Mouse (Mus musculus) embryonic facial prominence, embryonic 15.5 days (tissue): Measurements from ENCODE around the gene Hgfac. TPM values are rescaled to one million over a fixed set of nuclear protein-coding genes. Genes with fewer than 3 reads are reported as not detected.

ENCODE experiments used
- ATAC-seq: fragments of 200-750 bp; cut with Nextera tagmentation; 2 replicates; pipeline ENCODE4 v1.8.0; 2017; ENCODE audit warnings: low read depth, moderate TSS enrichment; ENCODE audit not compliant: insufficient number of reproducible peaks, low FRiP score, low TSS enrichment
- H3K27ac ChIP-seq: fragments of 300-500 bp; sonication (generic); replicated peaks from 2 replicates; pipeline ENCODE4 v1.5.1; 2015; ENCODE audit warnings: mild to moderate bottlenecking, inconsistent platforms
- H3K27me3 ChIP-seq: fragments of 300-500 bp; sonication (generic); 2 replicates; pipeline ENCODE4 v1.6.1; 2015; ENCODE audit warnings: inconsistent platforms
- H3K36me3 ChIP-seq: fragments of 300-500 bp; sonication (generic); 2 replicates; pipeline ENCODE4 v1.6.1; 2015; ENCODE audit warnings: mild to moderate bottlenecking, inconsistent platforms
- H3K4me1 ChIP-seq: fragments of 300-500 bp; sonication (generic); 2 replicates; pipeline ENCODE4 v1.6.1; 2015; ENCODE audit warnings: inconsistent platforms
- H3K4me2 ChIP-seq: fragments of 300-500 bp; sonication (generic); replicated peaks from 2 replicates; pipeline ENCODE4 v1.6.1; 2015; ENCODE audit warnings: mild to moderate bottlenecking, inconsistent platforms
- H3K4me3 ChIP-seq: fragments of 300-500 bp; sonication (generic); replicated peaks from 2 replicates; pipeline ENCODE4 v1.5.1; 2015; ENCODE audit warnings: mild to moderate bottlenecking, inconsistent platforms
- H3K9ac ChIP-seq: fragments of 300-500 bp; sonication (generic); 2 replicates; pipeline ENCODE4 v1.6.1; 2015; ENCODE audit warnings: inconsistent platforms
- H3K9me3 ChIP-seq: fragments of 300-500 bp; sonication (generic); replicated peaks from 2 replicates; pipeline ENCODE4 v1.6.1; 2016; ENCODE audit warnings: inconsistent platforms
- WGBS: fragments of 180-500 bp; shearing (Covaris S2); methylation state at CpG from one replicate; pipeline ENCODE4 v1.1.7; 2015; 5-methylcytosine and 5-hydroxymethylcytosine counted together
- polyA plus RNA-seq: library from polyadenylated mRNA; unstranded; fragments of >200 nt; fragmentation: Nextera tagmentation; extraction: Ambion mirVana; gene quantifications from 2 replicates; pipeline ENCODE4 v1.2.1, GENCODE M21; 2015

The Hgfac gene
- polyA plus RNA-seq, 1 experiment from 2014 or later = 0.71 TPM

DNA sequence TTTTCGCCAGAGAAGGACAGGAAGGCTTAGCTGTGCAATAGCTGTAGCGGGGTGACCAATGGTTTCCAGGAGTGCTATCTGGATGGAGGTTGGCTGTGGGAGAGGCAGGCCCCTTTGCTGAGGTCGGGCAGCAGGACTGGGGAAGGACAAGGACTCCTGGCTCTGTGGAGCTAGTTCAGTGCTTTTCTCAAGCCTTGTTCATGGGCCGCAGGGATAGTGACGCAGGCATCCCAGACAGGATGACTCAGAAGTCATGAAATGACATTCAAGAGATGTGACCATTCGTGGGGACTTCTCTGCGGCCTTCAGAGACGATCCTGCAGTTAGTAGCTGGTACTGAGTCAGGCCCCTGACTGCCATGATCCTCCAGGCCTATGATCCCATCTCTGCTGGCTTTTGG is 29.0 kb downstream of the Hgfac start:
- Histone ChIP-seq H3K4me1 (no peaks in the 10 kb centered on the region), H3K9ac (no peak overlapping the region), H3K4me2 (no peak overlapping the region), H3K27ac (no peak overlapping the region), H3K27me3 (no peaks in the 10 kb centered on the region), H3K4me3 (no peak overlapping the region), H3K9me3 (no peaks in the 10 kb centered on the region), H3K36me3 (no peaks in the 10 kb centered on the region)
- no peak for ATAC-seq
- 85% methylated on average over 8 of the region's 8 CpGs for WGBS

DNA sequence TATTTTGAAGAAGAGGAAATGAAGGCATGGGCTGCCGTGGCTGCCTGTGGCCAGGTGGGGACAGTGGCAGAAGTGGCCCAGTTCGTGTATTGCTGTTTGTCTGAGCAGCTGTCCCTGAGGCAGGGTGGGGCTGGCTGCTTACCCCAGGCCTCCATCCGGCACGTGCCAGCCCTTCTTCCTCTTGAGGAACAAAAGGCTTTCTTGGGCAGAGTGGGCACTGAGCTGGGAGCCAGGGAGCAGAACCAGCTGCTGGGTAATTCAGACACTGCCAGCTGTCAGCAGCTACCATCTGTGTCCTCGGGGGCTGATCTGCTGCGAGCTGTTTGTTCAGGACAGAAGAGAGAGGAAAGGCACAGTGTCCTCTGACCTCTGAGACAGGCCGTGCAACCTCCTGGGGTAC is 29.6 kb downstream of the Hgfac start:
- no peak overlapping the region for H3K4me3 ChIP-seq
- H3K27me3 ChIP-seq = no peaks in the 10 kb centered on the region
- no peak for ATAC-seq
- WGBS = 39% methylated on average over 7 of the region's 7 CpGs
- no peak overlapping the region for H3K27ac ChIP-seq
- H3K4me1 ChIP-seq = no peaks in the 10 kb centered on the region
- H3K9me3 ChIP-seq = no peaks in the 10 kb centered on the region
- H3K36me3 ChIP-seq = no peaks in the 10 kb centered on the region
- H3K4me2 ChIP-seq = no peak overlapping the region
- H3K9ac ChIP-seq = no peak overlapping the region

DNA sequence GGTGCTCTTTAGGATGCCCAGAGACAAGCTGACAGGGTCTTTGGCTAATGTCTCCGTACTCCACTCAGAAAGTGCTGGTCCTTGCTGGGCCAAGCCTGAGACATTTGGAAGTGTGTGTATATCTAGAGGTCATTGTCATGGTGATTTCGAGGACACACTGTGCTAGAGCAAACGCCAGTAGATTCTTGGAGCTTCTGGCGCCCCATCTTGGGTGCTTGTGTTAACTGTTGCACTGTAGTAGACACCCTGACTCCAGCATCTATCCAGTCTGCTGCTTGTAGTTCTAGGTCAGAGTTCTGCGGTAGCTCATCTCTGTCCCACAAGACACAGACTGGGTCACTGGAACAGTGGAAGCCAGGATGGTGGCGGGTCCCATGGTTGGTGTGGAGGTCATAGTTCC is 30.5 kb downstream of the Hgfac start:
- Histone ChIP-seq H3K4me1 (no peaks in the 10 kb centered on the region), H3K36me3 (no peaks in the 10 kb centered on the region), H3K9me3 (no peaks in the 10 kb centered on the region), H3K9ac (no peak overlapping the region), H3K27me3 (no peaks in the 10 kb centered on the region), H3K27ac (no peak overlapping the region), H3K4me2 (no peak overlapping the region), H3K4me3 (no peak overlapping the region)
- WGBS = 93% methylated on average over 6 of the region's 6 CpGs
- no peak for ATAC-seq

DNA sequence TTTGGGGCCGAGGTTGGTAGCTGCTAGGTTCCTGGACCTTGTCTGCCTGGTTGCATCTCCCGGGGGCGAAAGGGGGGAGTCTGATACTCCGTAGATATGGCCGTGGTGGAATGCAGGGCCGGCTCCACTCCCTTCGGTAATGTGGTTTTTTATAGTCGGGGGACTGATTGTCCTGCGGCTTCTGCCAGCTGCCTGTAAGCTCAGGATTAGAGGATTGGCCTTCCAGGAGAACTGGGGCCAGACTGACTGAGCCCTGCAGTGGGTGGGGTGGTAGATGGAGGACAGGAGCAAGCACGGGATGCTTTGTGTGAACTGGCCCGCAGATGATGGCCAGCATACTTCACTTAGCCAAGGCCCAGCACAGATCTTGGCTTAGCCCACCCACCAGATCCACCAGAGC is 31.9 kb downstream of the Hgfac start:
- Histone ChIP-seq H3K27ac (no peak overlapping the region), H3K4me1 (no peaks in the 10 kb centered on the region), H3K27me3 (peaks cover 3% of the 10 kb centered on the region), H3K4me2 (no peak overlapping the region), H3K36me3 (no peaks in the 10 kb centered on the region), H3K9me3 (no peaks in the 10 kb centered on the region), H3K9ac (no peak overlapping the region), H3K4me3 (no peak overlapping the region)
- no peak for ATAC-seq
- WGBS = 83% methylated on average over 11 of the region's 11 CpGs

DNA sequence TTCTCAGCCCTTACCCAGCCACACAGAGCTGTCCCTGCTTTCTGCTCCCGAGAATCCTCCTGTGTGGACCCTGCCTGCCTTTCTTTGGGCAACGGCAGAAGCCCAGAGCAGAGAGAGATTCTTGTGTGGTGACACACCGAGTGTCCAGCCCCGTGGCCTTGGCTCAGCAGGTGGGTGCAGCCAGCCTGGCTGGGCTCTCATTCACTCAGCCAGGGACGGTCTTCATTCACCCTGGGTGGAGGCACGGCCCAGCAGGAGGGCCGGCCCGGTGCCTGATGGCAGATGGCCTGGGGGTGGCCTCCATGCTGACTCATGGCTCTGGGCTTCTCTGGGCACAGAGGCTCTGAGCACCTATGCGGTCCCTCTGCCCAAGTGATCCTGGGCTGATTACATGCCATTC is 32.7 kb downstream of the Hgfac start:
- no peaks in the 10 kb centered on the region for H3K36me3 ChIP-seq
- no peak overlapping the region for H3K9ac ChIP-seq
- no peak overlapping the region for H3K4me2 ChIP-seq
- H3K27ac ChIP-seq = no peak overlapping the region
- peaks cover 11% of the 10 kb centered on the region for H3K27me3 ChIP-seq
- H3K4me3 ChIP-seq = no peak overlapping the region
- H3K9me3 ChIP-seq = no peaks in the 10 kb centered on the region
- no peak for ATAC-seq
- 72% methylated on average over 9 of the region's 9 CpGs for WGBS
- H3K4me1 ChIP-seq = no peaks in the 10 kb centered on the region

DNA sequence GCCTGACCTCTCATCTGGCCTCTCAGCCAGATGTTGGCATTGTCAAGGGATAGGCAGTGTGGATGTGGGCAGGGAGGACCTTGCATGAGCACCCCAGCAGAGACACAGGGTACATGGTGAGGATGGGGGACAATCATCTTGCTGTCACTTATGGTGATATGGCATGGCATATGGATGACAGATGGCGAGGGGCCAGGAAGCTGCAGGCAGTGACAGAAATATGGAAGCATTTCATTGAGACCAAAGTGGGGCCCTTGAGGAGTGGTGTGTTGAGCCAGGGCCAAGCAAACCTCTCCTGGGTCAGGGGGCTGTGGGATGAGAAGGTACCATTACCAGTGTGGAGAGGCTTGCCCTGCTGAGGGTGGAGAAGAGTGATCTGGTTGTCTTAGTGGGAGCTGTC is 35.1 kb downstream of the Hgfac start:
- Histone ChIP-seq H3K4me3 (no peak overlapping the region), H3K9ac (no peak overlapping the region), H3K27me3 (peaks cover 25% of the 10 kb centered on the region), H3K9me3 (no peaks in the 10 kb centered on the region), H3K4me1 (no peaks in the 10 kb centered on the region), H3K27ac (no peak overlapping the region), H3K4me2 (no peak overlapping the region), H3K36me3 (no peaks in the 10 kb centered on the region)
- WGBS = 56% methylated on average over 1 of the region's 1 CpGs
- no peak for ATAC-seq

DNA sequence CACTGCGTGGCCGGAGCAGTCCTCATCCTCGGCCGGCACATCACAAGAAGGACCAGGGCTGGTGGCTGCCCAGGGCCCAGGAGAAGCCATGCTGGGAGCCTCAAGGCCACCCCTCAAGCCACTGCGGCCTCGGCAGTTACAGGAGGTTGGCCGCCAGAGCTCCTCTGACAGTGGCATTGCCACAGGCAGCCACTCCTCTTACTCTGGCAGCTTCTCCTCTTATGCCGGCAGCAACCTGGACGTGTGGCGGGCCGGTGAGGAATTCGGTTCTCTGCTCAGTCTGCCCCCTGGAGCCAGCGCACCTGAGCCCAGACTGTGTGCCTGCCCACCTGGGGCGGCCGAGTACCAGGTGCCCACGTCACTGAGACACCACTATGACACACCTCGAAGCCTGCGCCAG is 37.8 kb downstream of the Hgfac start:
- Histone ChIP-seq H3K27ac (no peak overlapping the region), H3K4me2 (no peak overlapping the region), H3K36me3 (no peaks in the 10 kb centered on the region), H3K4me3 (no peak overlapping the region), H3K9me3 (no peaks in the 10 kb centered on the region), H3K4me1 (no peaks in the 10 kb centered on the region), H3K27me3 (peaks cover 25% of the 10 kb centered on the region), H3K9ac (no peak overlapping the region)
- ATAC-seq = no peak
- WGBS = 23% methylated on average over 18 of the region's 18 CpGs

DNA sequence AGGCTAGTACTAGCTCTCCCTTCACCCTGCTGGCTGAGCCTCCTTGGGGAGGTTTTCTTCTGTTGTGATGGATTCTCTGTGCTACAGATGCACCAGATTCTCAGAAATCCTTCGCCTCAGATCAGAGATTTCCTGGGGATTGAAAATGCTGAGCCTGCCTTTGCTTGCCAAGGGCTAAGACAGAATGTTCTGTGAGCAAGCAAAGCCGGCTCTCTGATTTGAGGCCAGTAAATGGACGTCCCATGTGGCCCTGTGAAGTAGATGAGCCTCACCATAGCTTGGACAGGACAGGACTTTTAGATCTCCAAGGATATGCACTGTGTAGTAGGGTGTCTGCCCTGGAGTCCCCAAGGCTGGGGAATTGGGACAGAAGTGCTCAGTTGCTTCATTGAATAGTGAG is 43.6 kb downstream of the Hgfac start:
- Histone ChIP-seq H3K4me2 (no peak overlapping the region), H3K27ac (no peak overlapping the region), H3K9me3 (no peaks in the 10 kb centered on the region), H3K27me3 (peaks cover 7% of the 10 kb centered on the region; the same call in 1 of the 2 replicates), H3K36me3 (no peaks in the 10 kb centered on the region), H3K4me3 (no peak overlapping the region), H3K4me1 (no peaks in the 10 kb centered on the region), H3K9ac (no peak overlapping the region)
- no peak for ATAC-seq
- 63% methylated on average over 3 of the region's 3 CpGs for WGBS

DNA sequence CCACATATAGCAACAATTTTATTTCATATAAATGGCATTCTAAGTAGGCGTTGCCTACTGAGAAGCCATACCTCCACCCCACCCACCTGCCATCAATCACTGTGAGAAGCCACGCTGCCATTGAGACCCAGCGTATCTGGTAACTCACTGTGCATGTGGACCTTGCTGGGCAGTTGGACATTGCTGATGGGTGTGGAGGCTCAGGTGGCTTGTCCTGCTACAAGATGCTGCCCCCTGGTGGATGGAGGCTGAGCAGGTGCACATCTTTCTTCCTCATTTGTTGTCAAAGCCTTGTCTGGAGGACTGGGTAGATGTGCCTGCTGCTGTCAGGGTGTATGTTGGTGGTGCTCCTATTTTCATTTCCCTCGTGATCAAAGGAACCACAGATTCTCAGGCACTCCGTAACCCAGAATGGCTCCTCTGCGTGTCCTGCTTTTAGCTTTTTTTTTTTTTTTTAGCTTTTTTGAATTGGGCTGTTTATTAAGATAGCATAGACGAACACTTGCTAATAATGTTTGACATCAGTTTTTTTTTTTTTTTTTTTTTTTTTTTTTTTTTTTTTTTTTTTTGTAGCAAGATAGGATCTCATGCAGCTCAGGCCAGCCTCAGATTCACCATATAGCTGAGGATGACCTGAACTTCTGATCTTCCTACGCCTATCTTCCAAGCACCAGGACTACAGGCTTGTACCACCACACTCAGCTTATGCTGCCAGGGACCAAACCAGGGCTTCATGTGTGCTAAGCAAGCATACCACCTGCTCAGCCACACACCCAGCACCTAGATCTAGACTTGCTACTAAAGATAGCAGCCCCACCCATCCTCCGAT is 47.7 kb downstream of the Hgfac start:
- WGBS = 63% methylated on average over 9 of the region's 9 CpGs
- no peak overlapping the region for H3K27ac ChIP-seq
- no peaks in the 10 kb centered on the region for H3K9me3 ChIP-seq
- no peaks in the 10 kb centered on the region for H3K27me3 ChIP-seq
- no peaks in the 10 kb centered on the region for H3K4me1 ChIP-seq
- H3K4me2 ChIP-seq = no peak overlapping the region
- H3K9ac ChIP-seq = no peak overlapping the region
- no peak overlapping the region for H3K4me3 ChIP-seq
- 0 out of 2 replicates have a peak, but pooled peaks have one; percentile 39 for ATAC-seq
- peaks cover 31% of the 10 kb centered on the region for H3K36me3 ChIP-seq

DNA sequence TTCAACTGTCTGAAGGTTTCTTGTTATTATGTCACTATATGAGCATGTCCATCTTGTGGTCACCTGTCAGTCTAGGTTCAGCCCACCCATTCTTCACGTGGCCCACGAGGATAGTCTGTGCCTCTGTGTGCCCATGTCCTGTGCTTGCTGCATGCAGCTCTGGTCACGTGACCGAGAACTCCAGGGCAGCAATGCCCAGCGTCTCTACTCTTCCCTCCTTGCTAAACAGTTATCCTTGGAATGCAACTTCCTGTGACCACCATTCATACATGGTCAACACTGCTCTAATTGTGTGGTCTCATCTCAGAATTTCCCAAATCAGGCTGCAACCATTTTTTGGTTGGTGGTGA is 48.3 kb downstream of the Hgfac start:
- H3K4me3 ChIP-seq = no peak overlapping the region
- no peak overlapping the region for H3K27ac ChIP-seq
- no peak for ATAC-seq
- H3K9ac ChIP-seq = no peak overlapping the region
- no peak overlapping the region for H3K4me2 ChIP-seq
- H3K4me1 ChIP-seq = no peaks in the 10 kb centered on the region
- no peaks in the 10 kb centered on the region for H3K9me3 ChIP-seq
- H3K36me3 ChIP-seq = peaks cover 35% of the 10 kb centered on the region
- WGBS = 72% methylated on average over 5 of the region's 5 CpGs
- no peaks in the 10 kb centered on the region for H3K27me3 ChIP-seq

DNA sequence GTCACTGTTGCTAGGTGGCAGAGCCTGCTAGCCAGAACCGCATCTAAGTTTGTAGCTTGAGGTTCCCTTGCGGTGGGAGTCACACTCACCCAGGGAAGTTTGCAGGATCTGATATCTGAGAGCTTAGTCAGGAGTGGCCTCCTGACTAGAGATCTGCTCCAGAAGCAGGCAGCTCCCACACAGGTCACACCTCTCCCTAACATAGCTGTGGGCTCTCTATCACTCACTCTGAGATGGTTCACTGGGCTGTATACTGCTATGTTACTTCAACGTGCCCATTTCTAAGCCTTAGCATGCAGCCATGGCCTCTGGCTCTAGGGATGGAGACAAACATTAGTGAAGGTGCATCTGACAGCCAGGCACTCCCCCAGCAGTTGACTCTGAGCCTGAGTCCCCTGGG is 50.3 kb downstream of the Hgfac start:
- Histone ChIP-seq H3K4me3 (no peak overlapping the region), H3K4me1 (no peaks in the 10 kb centered on the region), H3K9me3 (no peaks in the 10 kb centered on the region), H3K27ac (no peak overlapping the region), H3K4me2 (no peak overlapping the region), H3K36me3 (peaks cover 55% of the 10 kb centered on the region), H3K9ac (no peak overlapping the region), H3K27me3 (no peaks in the 10 kb centered on the region)
- no peak for ATAC-seq
- 85% methylated on average over 3 of the region's 3 CpGs for WGBS
